Comparison of ENCODE assay signal across 7 mouse cellular contexts in the genomic region with DNA sequence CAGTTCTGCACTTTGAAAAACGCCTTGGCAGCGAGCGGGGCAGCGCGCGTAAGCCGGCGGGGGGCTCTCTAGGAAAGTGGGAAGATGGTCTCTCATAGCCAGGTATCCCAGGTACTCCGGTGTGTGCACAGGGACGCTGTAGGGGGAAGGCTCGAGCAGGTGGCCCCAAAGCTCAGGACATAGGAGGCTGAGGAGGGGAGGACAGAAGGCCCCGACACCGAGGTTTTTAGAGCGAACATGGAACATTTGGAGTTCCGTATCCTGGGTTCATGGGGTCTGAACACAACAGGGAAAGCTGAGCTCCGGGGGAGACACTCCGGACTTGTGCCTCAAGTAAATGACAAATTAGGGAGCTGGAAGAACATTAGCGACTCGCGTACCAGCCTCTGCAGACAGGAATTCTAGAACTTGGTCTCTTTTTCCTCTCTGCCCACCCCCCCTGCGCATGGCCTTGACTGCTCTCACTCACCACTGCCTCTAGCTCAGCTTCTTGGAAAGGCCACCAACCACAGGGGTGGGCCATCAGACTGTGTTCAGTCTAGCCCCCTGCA. TPM values are rescaled to one million over a fixed set of nuclear protein-coding genes. Genes with fewer than 3 reads are reported as not detected.
DNase-seq lines count a peak whose midpoint lies in the region; ATAC-seq and TF ChIP-seq lines count a peak whose summit lies in the region.

No protein-coding gene starts in this region.

- TF ChIP-seq CTCF in liver, adult 2 months (IDR thresholded peaks at IDR 0.05; ENCODE audit: low read depth, low read length), result no peak

- peaks cover 22% of the 10 kb centered on the region for H3K27me3 ChIP-seq in liver, adult 2 months (ENCODE audit: control insufficient read depth, insufficient read depth, low read length)
- peaks cover 31% of the 10 kb centered on the region for H3K27me3 ChIP-seq in hindbrain, embryonic 12.5 days
- peaks cover 6% of the 10 kb centered on the region; the same call in 1 of the 2 replicates for H3K27me3 ChIP-seq in midbrain, embryonic 14.5 days (ENCODE audit: control insufficient read depth, insufficient read depth, low read length)

- TF ChIP-seq POLR2A in liver, adult 2 months (IDR thresholded peaks at IDR 0.05; ENCODE audit: extremely low read depth, insufficient read depth, low read length), result no peak

- H3K4me3 ChIP-seq in liver, adult 2 months (ENCODE audit: insufficient read depth, low read depth, low read length), result peak overlapping the region; percentile 9; the same call in 1 of the 2 replicates
- peak overlapping the region; percentile 83 for H3K4me3 ChIP-seq in hindbrain, embryonic 12.5 days
- H3K4me3 ChIP-seq in midbrain, embryonic 14.5 days (replicated peaks; ENCODE audit: low read depth, low read length), result peak overlapping the region; percentile 81

- ATAC-seq in hindbrain, embryonic 12.5 days (ENCODE audit: low FRiP score), result peak; percentile 4; the same call in 1 of the 2 replicates
- no peak for ATAC-seq in midbrain, embryonic 14.5 days (ENCODE audit: low FRiP score, low TSS enrichment)

- DNase-seq in liver, adult 2 months (ENCODE audit: extremely low read depth, low read depth, low spot score), result no peak
- DNase-seq in liver, result no peak
- peak; percentile 56 for DNase-seq in embryo, embryonic 11 days
- peak; percentile 63 for DNase-seq in midbrain, embryonic 14.5 days
- DNase-seq in spleen, adult 18-20 months, result no peak
- DNase-seq in urinary bladder, postnatal 4 days (ENCODE audit: low spot score in 2 of 2), result no peak

- H3K9ac ChIP-seq in liver, adult 2 months (ENCODE audit: low read depth, low read length), result no peak overlapping the region
- H3K9ac ChIP-seq in hindbrain, embryonic 12.5 days, result peak overlapping the region; percentile 94
- peak overlapping the region; percentile 97 for H3K9ac ChIP-seq in midbrain, embryonic 14.5 days (replicated peaks; ENCODE audit: low read length)

- WGBS in liver, adult 2 months, result 14% methylated on average over 21 of the region's 21 CpGs
- WGBS in hindbrain, embryonic 12.5 days, result 1% methylated on average over 21 of the region's 21 CpGs
- under 1% methylated on average over 21 of the region's 21 CpGs for WGBS in midbrain, embryonic 14.5 days

- no peaks in the 10 kb centered on the region for H3K9me3 ChIP-seq in hindbrain, embryonic 12.5 days (replicated peaks)
- H3K9me3 ChIP-seq in midbrain, embryonic 14.5 days (ENCODE audit: control insufficient read depth, low read length), result no peaks in the 10 kb centered on the region

- no peaks in the 10 kb centered on the region for H3K36me3 ChIP-seq in liver, adult 2 months (ENCODE audit: control insufficient read depth, insufficient read depth, low read length)
- H3K36me3 ChIP-seq in hindbrain, embryonic 12.5 days, result peaks cover 14% of the 10 kb centered on the region
- H3K36me3 ChIP-seq in midbrain, embryonic 14.5 days (ENCODE audit: control insufficient read depth, insufficient read depth, low read length), result peaks cover 16% of the 10 kb centered on the region

- peak overlapping the region; percentile 88 for H3K4me2 ChIP-seq in hindbrain, embryonic 12.5 days (replicated peaks)
- H3K4me2 ChIP-seq in midbrain, embryonic 14.5 days (ENCODE audit: low read length), result peak overlapping the region; percentile 87

- H3K4me1 ChIP-seq in liver, adult 2 months (ENCODE audit: control insufficient read depth, insufficient read depth, low read length), result no peaks in the 10 kb centered on the region
- peaks cover 61% of the 10 kb centered on the region for H3K4me1 ChIP-seq in hindbrain, embryonic 12.5 days
- peaks cover 49% of the 10 kb centered on the region for H3K4me1 ChIP-seq in midbrain, embryonic 14.5 days (ENCODE audit: control insufficient read depth, insufficient read depth, low read length)

- no peak overlapping the region for H3K27ac ChIP-seq in liver, adult 2 months (replicated peaks; ENCODE audit: insufficient read depth, low read depth, low read length)
- H3K27ac ChIP-seq in hindbrain, embryonic 12.5 days, result peak overlapping the region; percentile 99
- peak overlapping the region; percentile 99 for H3K27ac ChIP-seq in midbrain, embryonic 14.5 days (replicated peaks; ENCODE audit: low read depth, low read length)

- H3K79me2 ChIP-seq in liver, adult 2 months (ENCODE audit: control insufficient read depth, insufficient read depth, low read length), result no peaks in the 10 kb centered on the region

RNA-seq across cellular contexts. Expression of a gene that starts 4.7 kb away (rescaled TPM):
- total RNA-seq in liver, adult 2 months (2014; rRNA removed), result 0.27 and 0.28 TPM in 2 replicates
- 0.75 and 0.86 TPM in 2 replicates for polyA plus RNA-seq in liver, adult 2 months (2012; rRNA removed)
- 110 and 113 TPM in 2 replicates for polyA plus RNA-seq in hindbrain, embryonic 12.5 days (2016; fragmentation: Nextera tagmentation; extraction: Ambion mirVana)
- polyA plus RNA-seq in midbrain, embryonic 14.5 days (2014; fragmentation: Nextera tagmentation; extraction: Ambion mirVana), result 130 and 136 TPM in 2 replicates

RNA-seq across cellular contexts. Expression of a gene that starts 25.5 kb away (rescaled TPM):
- 8.9 and 11.8 TPM in 2 replicates for total RNA-seq in liver, adult 2 months (2014; rRNA removed)
- polyA plus RNA-seq in liver, adult 2 months (2012; rRNA removed), result 13.7 and 16.3 TPM in 2 replicates
- polyA plus RNA-seq in hindbrain, embryonic 12.5 days (2016; fragmentation: Nextera tagmentation; extraction: Ambion mirVana), result 15.9 and 18.6 TPM in 2 replicates
- polyA plus RNA-seq in midbrain, embryonic 14.5 days (2014; fragmentation: Nextera tagmentation; extraction: Ambion mirVana), result 9.6 and 12.2 TPM in 2 replicates

RNA-seq across cellular contexts. Expression of a gene that starts 27.3 kb away (rescaled TPM):
- total RNA-seq in liver, adult 2 months (2014; rRNA removed), result 27.6 and 33.9 TPM in 2 replicates
- 15.4 and 18.8 TPM in 2 replicates for polyA plus RNA-seq in liver, adult 2 months (2012; rRNA removed)
- polyA plus RNA-seq in hindbrain, embryonic 12.5 days (2016; fragmentation: Nextera tagmentation; extraction: Ambion mirVana), result 21.9 and 26.6 TPM in 2 replicates
- polyA plus RNA-seq in midbrain, embryonic 14.5 days (2014; fragmentation: Nextera tagmentation; extraction: Ambion mirVana), result 17.7 and 24.9 TPM in 2 replicates

RNA-seq across cellular contexts. Expression of a gene that starts 41.9 kb away (rescaled TPM):
- 20.0 and 23.2 TPM in 2 replicates for total RNA-seq in liver, adult 2 months (2014; rRNA removed)
- 7.4 and 21.3 TPM in 2 replicates for polyA plus RNA-seq in liver, adult 2 months (2012; rRNA removed)
- 6.4 and 6.5 TPM in 2 replicates for polyA plus RNA-seq in hindbrain, embryonic 12.5 days (2016; fragmentation: Nextera tagmentation; extraction: Ambion mirVana)
- polyA plus RNA-seq in midbrain, embryonic 14.5 days (2014; fragmentation: Nextera tagmentation; extraction: Ambion mirVana), result 7.4 and 9.2 TPM in 2 replicates

Comparison
In these comparisons a context has a peak if more than half of its experiments do, and no peak if none do; other contexts are left out.
1. DNase-seq: peak in embryo, embryonic 11 days (single experiment) and midbrain, embryonic 14.5 days (single experiment); none in liver, adult 2 months (single experiment), liver (single experiment), spleen, adult 18-20 months (0 of 2) and urinary bladder, postnatal 4 days (0 of 2).
2. H3K4me3 ChIP-seq: peak in every context shown above with its lines; median percentile 83 in hindbrain, embryonic 12.5 days; 81 in midbrain, embryonic 14.5 days; 9 in liver, adult 2 months.
3. RNA of a gene that starts 4.7 kb away (polyA plus RNA-seq): 130 to 136 TPM in midbrain, embryonic 14.5 days and 110 to 113 TPM in hindbrain, embryonic 12.5 days; 0.75 to 0.86 TPM in liver, adult 2 months; every median in the first group is over 10 times any median in the second.